Mouse (Mus musculus): ENCODE data around the gene Olfr814. TPM values are rescaled to one million over a fixed set of nuclear protein-coding genes. Genes with fewer than 3 reads are reported as not detected.

Olfr814 gene
- not detected for polyA plus RNA-seq (2014; fragmentation: Illumina TruSeq; extraction: RNeasy Lipid Tissue Mini Kit (QIAGEN cat#74804); ENCODE audit: low read depth, low replicate concordance)

GRCm38 (mm10) chr10:129879751-129880150 is at the start of gene Olfr814:
TSS of gene Olfr814 (minus strand) at chr10:129879851.

GRCm38 (mm10) chr10:129915497-129915896 is 35.8 kb upstream of the Olfr814 start, which contains the start of gene Olfr816:
TSS of gene Olfr816 (minus strand) at chr10:129915597.

GRCm38 (mm10) chr10:129905767-129906166 is 26.1 kb upstream of the Olfr814 start, which contains the start of gene Olfr815:
TSS of gene Olfr815 (minus strand) at chr10:129905867.

GRCm38 (mm10) chr10:129855067-129855466 is 24.6 kb downstream of the Olfr814 start, which contains the start of gene Olfr813:
TSS of gene Olfr813 (plus strand) at chr10:129855367.

GRCm38 (mm10) chr10:129845994-129846393 is 33.7 kb downstream of the Olfr814 start, which contains the start of gene Olfr812:
TSS of gene Olfr812 (minus strand) at chr10:129846094.

Other genes with a start within 250 kb of the Olfr814 start
- gene Olfr799, start 242.4 kb downstream of the Olfr814 start, polyA plus RNA-seq (2014; fragmentation: Illumina TruSeq; extraction: RNeasy Lipid Tissue Mini Kit (QIAGEN cat#74804); ENCODE audit: low read depth, low replicate concordance), result not detected
- not detected for gene Olfr800, start 222.2 kb downstream of the Olfr814 start, polyA plus RNA-seq (2014; fragmentation: Illumina TruSeq; extraction: RNeasy Lipid Tissue Mini Kit (QIAGEN cat#74804); ENCODE audit: low read depth, low replicate concordance)
- gene Olfr801, start 206.0 kb downstream of the Olfr814 start, polyA plus RNA-seq (2014; fragmentation: Illumina TruSeq; extraction: RNeasy Lipid Tissue Mini Kit (QIAGEN cat#74804); ENCODE audit: low read depth, low replicate concordance), result not detected
- not detected for gene Olfr802, start 191.7 kb downstream of the Olfr814 start, polyA plus RNA-seq (2014; fragmentation: Illumina TruSeq; extraction: RNeasy Lipid Tissue Mini Kit (QIAGEN cat#74804); ENCODE audit: low read depth, low replicate concordance)
- gene Olfr803, start 185.6 kb downstream of the Olfr814 start, polyA plus RNA-seq (2014; fragmentation: Illumina TruSeq; extraction: RNeasy Lipid Tissue Mini Kit (QIAGEN cat#74804); ENCODE audit: low read depth, low replicate concordance), result not detected
- gene Olfr804, start 176.6 kb downstream of the Olfr814 start, polyA plus RNA-seq (2014; fragmentation: Illumina TruSeq; extraction: RNeasy Lipid Tissue Mini Kit (QIAGEN cat#74804); ENCODE audit: low read depth, low replicate concordance), result not detected
- not detected for gene Olfr805, start 150.5 kb downstream of the Olfr814 start, polyA plus RNA-seq (2014; fragmentation: Illumina TruSeq; extraction: RNeasy Lipid Tissue Mini Kit (QIAGEN cat#74804); ENCODE audit: low read depth, low replicate concordance)
- gene Olfr806, start 137.9 kb downstream of the Olfr814 start, polyA plus RNA-seq (2014; fragmentation: Illumina TruSeq; extraction: RNeasy Lipid Tissue Mini Kit (QIAGEN cat#74804); ENCODE audit: low read depth, low replicate concordance), result not detected
- not detected for gene Olfr807, start 122.1 kb downstream of the Olfr814 start, polyA plus RNA-seq (2014; fragmentation: Illumina TruSeq; extraction: RNeasy Lipid Tissue Mini Kit (QIAGEN cat#74804); ENCODE audit: low read depth, low replicate concordance)
- gene Olfr808, start 114.4 kb downstream of the Olfr814 start, polyA plus RNA-seq (2014; fragmentation: Illumina TruSeq; extraction: RNeasy Lipid Tissue Mini Kit (QIAGEN cat#74804); ENCODE audit: low read depth, low replicate concordance), result not detected
- gene Olfr809, start 105.2 kb downstream of the Olfr814 start, polyA plus RNA-seq (2014; fragmentation: Illumina TruSeq; extraction: RNeasy Lipid Tissue Mini Kit (QIAGEN cat#74804); ENCODE audit: low read depth, low replicate concordance), result not detected
- not detected for gene Olfr810, start 84.9 kb downstream of the Olfr814 start, polyA plus RNA-seq (2014; fragmentation: Illumina TruSeq; extraction: RNeasy Lipid Tissue Mini Kit (QIAGEN cat#74804); ENCODE audit: low read depth, low replicate concordance)
- not detected for gene Olfr811, start 75.5 kb downstream of the Olfr814 start, polyA plus RNA-seq (2014; fragmentation: Illumina TruSeq; extraction: RNeasy Lipid Tissue Mini Kit (QIAGEN cat#74804); ENCODE audit: low read depth, low replicate concordance)
- gene Olfr812, start 33.8 kb downstream of the Olfr814 start, polyA plus RNA-seq (2014; fragmentation: Illumina TruSeq; extraction: RNeasy Lipid Tissue Mini Kit (QIAGEN cat#74804); ENCODE audit: low read depth, low replicate concordance), result not detected
- gene Olfr813, start 24.5 kb downstream of the Olfr814 start, polyA plus RNA-seq (2014; fragmentation: Illumina TruSeq; extraction: RNeasy Lipid Tissue Mini Kit (QIAGEN cat#74804); ENCODE audit: low read depth, low replicate concordance), result not detected
- gene Olfr815, start 26.0 kb upstream of the Olfr814 start, polyA plus RNA-seq (2014; fragmentation: Illumina TruSeq; extraction: RNeasy Lipid Tissue Mini Kit (QIAGEN cat#74804); ENCODE audit: low read depth, low replicate concordance), result not detected
- gene Olfr816, start 35.7 kb upstream of the Olfr814 start, polyA plus RNA-seq (2014; fragmentation: Illumina TruSeq; extraction: RNeasy Lipid Tissue Mini Kit (QIAGEN cat#74804); ENCODE audit: low read depth, low replicate concordance), result not detected
- not detected for gene Olfr818, start 69.2 kb upstream of the Olfr814 start, polyA plus RNA-seq (2014; fragmentation: Illumina TruSeq; extraction: RNeasy Lipid Tissue Mini Kit (QIAGEN cat#74804); ENCODE audit: low read depth, low replicate concordance)
- gene Olfr819, start 87.4 kb upstream of the Olfr814 start, polyA plus RNA-seq (2014; fragmentation: Illumina TruSeq; extraction: RNeasy Lipid Tissue Mini Kit (QIAGEN cat#74804); ENCODE audit: low read depth, low replicate concordance), result not detected
- not detected for gene Olfr247, start 96.3 kb upstream of the Olfr814 start, polyA plus RNA-seq (2014; fragmentation: Illumina TruSeq; extraction: RNeasy Lipid Tissue Mini Kit (QIAGEN cat#74804); ENCODE audit: low read depth, low replicate concordance)
- not detected for gene Gm10310, start 105.2 kb upstream of the Olfr814 start, polyA plus RNA-seq (2014; fragmentation: Illumina TruSeq; extraction: RNeasy Lipid Tissue Mini Kit (QIAGEN cat#74804); ENCODE audit: low read depth, low replicate concordance)
- not detected for gene Olfr820, start 132.8 kb upstream of the Olfr814 start, polyA plus RNA-seq (2014; fragmentation: Illumina TruSeq; extraction: RNeasy Lipid Tissue Mini Kit (QIAGEN cat#74804); ENCODE audit: low read depth, low replicate concordance)
- not detected for gene Olfr821, start 150.5 kb upstream of the Olfr814 start, polyA plus RNA-seq (2014; fragmentation: Illumina TruSeq; extraction: RNeasy Lipid Tissue Mini Kit (QIAGEN cat#74804); ENCODE audit: low read depth, low replicate concordance)
- gene Olfr822, start 191.4 kb upstream of the Olfr814 start, polyA plus RNA-seq (2014; fragmentation: Illumina TruSeq; extraction: RNeasy Lipid Tissue Mini Kit (QIAGEN cat#74804); ENCODE audit: low read depth, low replicate concordance), result not detected
- gene Olfr823, start 235.5 kb upstream of the Olfr814 start, polyA plus RNA-seq (2014; fragmentation: Illumina TruSeq; extraction: RNeasy Lipid Tissue Mini Kit (QIAGEN cat#74804); ENCODE audit: low read depth, low replicate concordance), result not detected

All from sigmoid colon, adult 10 weeks (tissue).